Mouse (Mus musculus) stomach, postnatal 0 days (tissue): ENCODE data around the gene 1810049J17Rik. TPM values are rescaled to one million over a fixed set of nuclear protein-coding genes. Genes with fewer than 3 reads are reported as not detected.

ENCODE experiments used
- ATAC-seq: fragments of 200-750 bp; cut with Nextera tagmentation; 2 replicates; pipeline ENCODE4 v1.8.0; 2017; ENCODE audit not compliant: low FRiP score, low TSS enrichment
- DNase-seq: peaks from one replicate; pipeline ENCODE4 v3.0.0-alpha.2; 2016; ENCODE audit warnings: low spot score
- H3K27ac ChIP-seq: fragments of 300-500 bp; sonication (generic); replicated peaks from 2 replicates; pipeline ENCODE4 v1.5.1; 2014; ENCODE audit warnings: mild to moderate bottlenecking, control low read depth
- H3K27me3 ChIP-seq: fragments of 300-500 bp; sonication (generic); 2 replicates; pipeline ENCODE4 v1.6.1; 2014; ENCODE audit warnings: low read length; ENCODE audit not compliant: control insufficient read depth, insufficient read depth
- H3K36me3 ChIP-seq: fragments of 300-500 bp; sonication (generic); 2 replicates; pipeline ENCODE4 v1.6.1; 2014; ENCODE audit warnings: low read length, mixed read lengths; ENCODE audit not compliant: control insufficient read depth, insufficient read depth
- H3K4me1 ChIP-seq: fragments of 300-500 bp; sonication (generic); replicated peaks from 2 replicates; pipeline ENCODE4 v1.6.1; 2014; ENCODE audit warnings: antibody characterized with exemption; ENCODE audit not compliant: control insufficient read depth, insufficient read depth
- H3K4me2 ChIP-seq: fragments of 300-500 bp; sonication (generic); replicated peaks from 2 replicates; pipeline ENCODE4 v1.6.1; 2014; ENCODE audit warnings: low read depth, mild to moderate bottlenecking, control low read depth, moderate library complexity
- H3K4me3 ChIP-seq: fragments of 300-500 bp; sonication (generic); 2 replicates; pipeline ENCODE4 v1.5.1; 2014; ENCODE audit warnings: low read depth, low read length, control low read depth
- H3K9ac ChIP-seq: fragments of 300-500 bp; sonication (generic); 2 replicates; pipeline ENCODE4 v1.6.1; 2014; ENCODE audit warnings: mild to moderate bottlenecking, low read length, control low read depth, mixed read lengths
- H3K9me3 ChIP-seq: fragments of 300-500 bp; sonication (generic); 2 replicates; pipeline ENCODE4 v1.6.1; 2016; ENCODE audit warnings: low read length; ENCODE audit not compliant: control insufficient read depth
- CTCF ChIP-seq: IDR thresholded peaks from 2 replicates; pipeline ENCODE4 v1.5.1; 2016; ENCODE audit warnings: antibody characterized with exemption, low read depth, mild to moderate bottlenecking, moderate library complexity
- EP300 ChIP-seq: optimal IDR thresholded peaks from 2 replicates; pipeline ENCODE3; 2016; ENCODE audit warnings: antibody characterized with exemption
- WGBS: fragments of 180-500 bp; shearing (Covaris S2); extraction: QIAGEN DNeasy Blood & Tissue Kit; methylation state at CpG from one replicate; pipeline ENCODE4 v1.1.7; 2014; 5-methylcytosine and 5-hydroxymethylcytosine counted together
- polyA plus RNA-seq: library from polyadenylated mRNA; unstranded; fragments of >200 nt; fragmentation: Nextera tagmentation; extraction: Ambion mirVana; gene quantifications from 2 replicates; pipeline ENCODE4 v1.2.1, GENCODE M21; 2015

1810049J17Rik gene
- polyA plus RNA-seq, 1 experiment from 2014 or later: 3.9 TPM

- TF ChIP-seq CTCF: no peak
- no peak for TF ChIP-seq EP300
- Histone ChIP-seq H3K4me3 (no peak overlapping the region), H3K27me3 (no peaks in the 10 kb centered on the region), H3K4me2 (no peak overlapping the region), H3K9ac (no peak overlapping the region), H3K9me3 (no peaks in the 10 kb centered on the region), H3K36me3 (no peaks in the 10 kb centered on the region), H3K4me1 (no peaks in the 10 kb centered on the region), H3K27ac (no peak overlapping the region)
- WGBS: 70% methylated on average over 7 of the region's 7 CpGs
- no peak for ATAC-seq
- DNase-seq: no peak
Measured at GRCm38 (mm10) chr15:12298231-12298737, 23.4 kb downstream of the 1810049J17Rik start.

- H3K4me3 ChIP-seq: no peak overlapping the region
- no peaks in the 10 kb centered on the region for H3K36me3 ChIP-seq
- H3K27me3 ChIP-seq: no peaks in the 10 kb centered on the region
- H3K4me2 ChIP-seq: no peak overlapping the region
- ATAC-seq: no peak
- 42% methylated on average over 2 of the region's 2 CpGs for WGBS
- TF ChIP-seq CTCF (no peak), EP300 (no peak)
- DNase-seq: no peak
- H3K4me1 ChIP-seq: no peaks in the 10 kb centered on the region
- no peaks in the 10 kb centered on the region for H3K9me3 ChIP-seq
- no peak overlapping the region for H3K27ac ChIP-seq
- H3K9ac ChIP-seq: no peak overlapping the region
Measured at GRCm38 (mm10) chr15:12296228-12296627, 25.5 kb downstream of the 1810049J17Rik start.

GRCm38 (mm10) chr15:12291757-12292156 lies 29.9 kb downstream of the 1810049J17Rik start:
- Histone ChIP-seq H3K9ac (no peak overlapping the region), H3K36me3 (no peaks in the 10 kb centered on the region), H3K4me3 (no peak overlapping the region), H3K4me2 (no peak overlapping the region), H3K4me1 (no peaks in the 10 kb centered on the region), H3K27me3 (no peaks in the 10 kb centered on the region), H3K27ac (no peak overlapping the region), H3K9me3 (no peaks in the 10 kb centered on the region)
- no peak for TF ChIP-seq CTCF
- no peak for TF ChIP-seq EP300
- ATAC-seq (no peak), DNase-seq (no peak)
- 87% methylated on average over 2 of the region's 2 CpGs for WGBS

- no peak overlapping the region for H3K4me3 ChIP-seq
- H3K9me3 ChIP-seq: no peaks in the 10 kb centered on the region
- no peaks in the 10 kb centered on the region for H3K36me3 ChIP-seq
- DNase-seq (no peak), ATAC-seq (no peak)
- no peak overlapping the region for H3K4me2 ChIP-seq
- no peaks in the 10 kb centered on the region for H3K4me1 ChIP-seq
- no peak overlapping the region for H3K27ac ChIP-seq
- no peak overlapping the region for H3K9ac ChIP-seq
- TF ChIP-seq EP300: no peak
- TF ChIP-seq CTCF: no peak
- WGBS: 79% methylated on average over 7 of the region's 7 CpGs
- no peaks in the 10 kb centered on the region for H3K27me3 ChIP-seq
Measured at GRCm38 (mm10) chr15:12290330-12290729, 31.4 kb downstream of the 1810049J17Rik start.

GRCm38 (mm10) chr15:12285535-12285809 lies 36.2 kb downstream of the 1810049J17Rik start:
- H3K36me3 ChIP-seq: no peaks in the 10 kb centered on the region
- TF ChIP-seq EP300 (no peak), CTCF (no peak)
- H3K4me1 ChIP-seq: no peaks in the 10 kb centered on the region
- H3K27ac ChIP-seq: no peak overlapping the region
- DNase-seq (no peak), ATAC-seq (no peak)
- H3K4me3 ChIP-seq: no peak overlapping the region
- H3K4me2 ChIP-seq: no peak overlapping the region
- no peaks in the 10 kb centered on the region for H3K27me3 ChIP-seq
- H3K9me3 ChIP-seq: no peaks in the 10 kb centered on the region
- no peak overlapping the region for H3K9ac ChIP-seq
- 56% methylated on average over 5 of the region's 5 CpGs for WGBS

- no peak overlapping the region for H3K4me3 ChIP-seq
- no peak overlapping the region for H3K4me2 ChIP-seq
- H3K27ac ChIP-seq: no peak overlapping the region
- WGBS: 50% methylated on average over 6 of the region's 6 CpGs
- DNase-seq (no peak), ATAC-seq (no peak)
- TF ChIP-seq CTCF (no peak), EP300 (no peak)
- H3K9me3 ChIP-seq: no peaks in the 10 kb centered on the region
- no peaks in the 10 kb centered on the region for H3K4me1 ChIP-seq
- H3K9ac ChIP-seq: no peak overlapping the region
- no peaks in the 10 kb centered on the region for H3K36me3 ChIP-seq
- no peaks in the 10 kb centered on the region for H3K27me3 ChIP-seq
Measured at GRCm38 (mm10) chr15:12284794-12285534, 36.7 kb downstream of the 1810049J17Rik start.
